Mouse (Mus musculus): ENCODE measurements around the gene Zfp867.
A peak's percentile ranks its signal among the peaks of the same experiment; 100 is the strongest.

Gene Zfp867

GRCm38 (mm10) chr11:59456891-59457290 lies 15.4 kb downstream of the Zfp867 start:
- no peak for DNase-seq

- no peak for DNase-seq
Observed at GRCm38 (mm10) chr11:59456346-59456745, 15.9 kb downstream of the Zfp867 start.

- DNase-seq = no peak
Observed at GRCm38 (mm10) chr11:59451086-59451485, 21.2 kb downstream of the Zfp867 start, which contains the start of gene Snap47. TSS of gene Snap47 (minus strand) at chr11:59451186.

GRCm38 (mm10) chr11:59450230-59450771 lies 22.0 kb downstream of the Zfp867 start:
- DNase-seq = peak in 1 of 2 experiments; percentile 15

- peak; percentile 90 to 91 for DNase-seq
Observed at GRCm38 (mm10) chr11:59449741-59450229, 22.5 kb downstream of the Zfp867 start, which contains the start of gene Jmjd4. TSS of gene Jmjd4 (plus strand) at chr11:59450045.

- DNase-seq = no peak
Observed at GRCm38 (mm10) chr11:59443102-59443501, 29.2 kb downstream of the Zfp867 start.

- DNase-seq = no peak
Observed at GRCm38 (mm10) chr11:59437954-59438353, 34.3 kb downstream of the Zfp867 start.

- DNase-seq = no peak
Observed at GRCm38 (mm10) chr11:59432261-59432660, 40.0 kb downstream of the Zfp867 start.

- DNase-seq = peak; percentile 24 to 39
Observed at GRCm38 (mm10) chr11:59429959-59430358, 42.3 kb downstream of the Zfp867 start.

GRCm38 (mm10) chr11:59428057-59428660 lies 44.1 kb downstream of the Zfp867 start:
- DNase-seq = peak; percentile 33 to 43

GRCm38 (mm10) chr11:59425671-59426101 lies 46.6 kb downstream of the Zfp867 start:
- DNase-seq = no peak

GRCm38 (mm10) chr11:59423010-59423588 lies 49.2 kb downstream of the Zfp867 start:
- DNase-seq = no peak

GRCm38 (mm10) chr11:59421967-59422366 lies 50.3 kb downstream of the Zfp867 start:
- no peak for DNase-seq

GRCm38 (mm10) chr11:59421436-59421835 lies 50.8 kb downstream of the Zfp867 start:
- DNase-seq = peak in 1 of 2 experiments; percentile 14

GRCm38 (mm10) chr11:59418708-59419107 lies 53.6 kb downstream of the Zfp867 start:
- DNase-seq = no peak

- DNase-seq = no peak
Observed at GRCm38 (mm10) chr11:59412999-59413863, 59.0 kb downstream of the Zfp867 start.

- DNase-seq = no peak
Observed at GRCm38 (mm10) chr11:59412058-59412457, 60.2 kb downstream of the Zfp867 start.

Measured in kidney, adult 8-10 months (tissue).